9 mouse cellular contexts compared by ENCODE assay signal in the genomic region with DNA sequence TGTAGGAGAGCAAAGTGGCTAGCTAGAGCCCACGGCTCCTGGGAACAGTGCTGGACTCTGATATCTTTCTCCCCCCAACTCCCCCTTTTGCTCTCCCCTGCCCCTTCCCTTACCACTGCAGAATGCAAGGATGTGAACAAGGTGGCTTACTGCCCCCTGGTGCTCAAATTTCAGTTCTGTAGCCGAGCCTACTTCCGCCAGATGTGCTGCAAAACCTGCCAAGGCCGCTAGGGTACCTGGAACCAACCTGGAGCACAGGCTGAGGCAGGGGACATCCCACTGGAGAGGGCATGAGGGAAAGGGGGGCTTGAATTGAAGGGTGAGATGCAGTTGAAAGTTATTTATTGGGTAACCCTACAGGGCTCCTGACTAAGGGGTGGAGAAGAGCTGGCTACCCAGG. TPM values are rescaled to one million over a fixed set of nuclear protein-coding genes. Genes with fewer than 3 reads are reported as not detected.
A peak's percentile ranks its signal among the peaks of the same experiment; 100 is the strongest.
DNase-seq lines count a peak whose midpoint lies in the region; ATAC-seq and TF ChIP-seq lines count a peak whose summit lies in the region.
"Had no signal": no experiment of that assay in that cellular context is flagged by ENCODE, and none has a peak within 500 bp of the region (broad histone marks: within the 10 kb centered on the region; RNA-seq: fewer than 3 reads in every experiment).

No protein-coding gene starts in this region.

- peaks cover 0 to 5% of the 10 kb centered on the region in 2 experiments; a peak in 1 of 4 replicates for H3K4me1 ChIP-seq in ES-E14 (ENCODE audit: control insufficient read depth in 2 of 2, insufficient read depth in 2 of 2, low read length in 2 of 2, poor library complexity in 1 of 2)
- H3K4me1 ChIP-seq in kidney, embryonic 15.5 days, result no peaks in the 10 kb centered on the region

- no peak overlapping the region for H3K4me3 ChIP-seq in ES-E14 (ENCODE audit: insufficient read depth in 1 of 2, low read depth in 1 of 2, low read length in 2 of 2, poor library complexity in 1 of 2, severe bottlenecking in 1 of 2)
- no peak overlapping the region for H3K4me3 ChIP-seq in kidney, embryonic 15.5 days (replicated peaks)
- H3K4me3 ChIP-seq: erythroblast, embryonic 14.5 days had no signal

- H3K27ac ChIP-seq in ES-E14 (ENCODE audit: insufficient read depth, low read depth, low read length, poor library complexity, severe bottlenecking), result no peak overlapping the region
- H3K27ac ChIP-seq in kidney, embryonic 15.5 days, result no peak overlapping the region
- H3K27ac ChIP-seq: macrophage had no signal

- H3K36me3 ChIP-seq in ES-E14 (ENCODE audit: control insufficient read depth, insufficient read depth, low read length, poor library complexity, severe bottlenecking), result no peaks in the 10 kb centered on the region
- H3K36me3 ChIP-seq in kidney, embryonic 15.5 days, result peaks cover 50% of the 10 kb centered on the region

- H3K9me3 ChIP-seq in ES-E14 (ENCODE audit: control insufficient read depth, insufficient read depth, low read depth, low read length), result no peaks in the 10 kb centered on the region
- no peaks in the 10 kb centered on the region for H3K9me3 ChIP-seq in kidney, embryonic 15.5 days (replicated peaks)

- no peak overlapping the region for H3K4me2 ChIP-seq in kidney, embryonic 15.5 days

- WGBS in kidney, embryonic 15.5 days, result 46% methylated on average over 4 of the region's 4 CpGs

- TF ChIP-seq CTCF in brain, embryonic 14.5 days (IDR thresholded peaks at IDR 0.05; ENCODE audit: borderline replicate concordance, extremely low read depth, insufficient read depth, insufficient read length), result peak; percentile 58

- 0 out of 2 replicates have a peak, but pooled peaks have one; percentile 6 for ATAC-seq in kidney, embryonic 15.5 days (replicated peaks; ENCODE audit: low FRiP score)
- ATAC-seq in megakaryocyte progenitor cell, adult 5-6 weeks (replicated peaks; ENCODE audit: poor library complexity), result peak; percentile 57

- in situ Hi-C loops in ES-E14 (cut with MboI; ENCODE audit: low sequenced_read_pairs in 2 of 2, unreplicated experiment in 2 of 2), result no loop called here

- DNase-seq in kidney, adult 18-20 months, result peak; percentile 13
- DNase-seq in kidney, adult 11 months, result no peak
- DNase-seq in ES-E14 (ENCODE audit: low read depth, low spot score), result peak; percentile 78
- DNase-seq in brain, embryonic 14.5 days (ENCODE audit: low read depth), result peak; percentile 40
- peak; percentile 76 for DNase-seq in thymus, postnatal 4 days

- no peak for TF ChIP-seq POLR2A in brain, embryonic 14.5 days (IDR thresholded peaks at IDR 0.05; ENCODE audit: borderline replicate concordance, extremely low read depth, insufficient read depth, insufficient read length, poor library complexity, severe bottlenecking)

- H3K27me3 ChIP-seq in kidney, embryonic 15.5 days, result no peaks in the 10 kb centered on the region

- H3K9ac ChIP-seq in ES-E14 (ENCODE audit: insufficient read depth, low read depth, low read length, poor library complexity, severe bottlenecking), result no peak overlapping the region
- no peak overlapping the region for H3K9ac ChIP-seq in kidney, embryonic 15.5 days

TF ChIP-seq in ES-E14, 5 proteins besides CTCF, POLR2A, EP300 and RAD21:
- peak; percentile 63; the same call in 1 of the 2 replicates for TF ChIP-seq ZC3H11A (IDR thresholded peaks at IDR 0.05; ENCODE audit: borderline replicate concordance, low read depth, low read length)
- no peak for TF ChIP-seq ZNF384 (IDR thresholded peaks at IDR 0.05; ENCODE audit: low read depth, low read length)

RNA-seq across cellular contexts. Expression of a gene that starts 2.5 kb away (rescaled TPM):
- 11.9 and 13.8 TPM in 2 replicates for total RNA-seq in ES-E14 (2012; rRNA removed)
- polyA plus RNA-seq in brain, embryonic 14.5 days (2012; rRNA removed), result 0.98 and 1.6 TPM in 2 replicates
- polyA plus RNA-seq in kidney, embryonic 15.5 days (2015; fragmentation: Nextera tagmentation; extraction: Ambion mirVana), result 2.7 and 3.5 TPM in 2 replicates
- 43.0 and 45.0 TPM in 2 replicates for total RNA-seq in megakaryocyte progenitor cell, adult 5-6 weeks (2015)
- total RNA-seq in megakaryocyte progenitor cell, adult 5-6 weeks (2017), result 96.4 and 121 TPM in 2 replicates

RNA-seq across cellular contexts. Expression of a gene that starts 29.0 kb away (rescaled TPM):
- 17.5 and 25.8 TPM in 2 replicates for total RNA-seq in ES-E14 (2012; rRNA removed)
- polyA plus RNA-seq in brain, embryonic 14.5 days (2012; rRNA removed), result 107 and 121 TPM in 2 replicates
- 53.0 and 66.0 TPM in 2 replicates for polyA plus RNA-seq in kidney, embryonic 15.5 days (2015; fragmentation: Nextera tagmentation; extraction: Ambion mirVana)
- 13.8 and 14.0 TPM in 2 replicates for total RNA-seq in megakaryocyte progenitor cell, adult 5-6 weeks (2015)
- 18.5 and 20.6 TPM in 2 replicates for total RNA-seq in megakaryocyte progenitor cell, adult 5-6 weeks (2017)
